Mouse (Mus musculus): ENCODE data around the gene Pcgf2.

Gene Pcgf2

GRCm38 (mm10) chr11:97643380-97644055 is 56.8 kb downstream of the Pcgf2 start:
- no peak for DNase-seq

GRCm38 (mm10) chr11:97642746-97643145 is 57.6 kb downstream of the Pcgf2 start:
- no peak for DNase-seq

GRCm38 (mm10) chr11:97641668-97642067 is 58.6 kb downstream of the Pcgf2 start:
- no peak for DNase-seq

Measured in cerebellum, adult 8-10 months (tissue).